Mouse (Mus musculus) adrenal gland (tissue): ENCODE results near the gene Pbx2.

Experiments used
- intact Hi-C: fragments of 180-260 bp; cut with DNase I; formaldehyde crosslinking; loops from one replicate; pipeline ENCODE4 v1.15.1; 2025

Gene Pbx2

DNA sequence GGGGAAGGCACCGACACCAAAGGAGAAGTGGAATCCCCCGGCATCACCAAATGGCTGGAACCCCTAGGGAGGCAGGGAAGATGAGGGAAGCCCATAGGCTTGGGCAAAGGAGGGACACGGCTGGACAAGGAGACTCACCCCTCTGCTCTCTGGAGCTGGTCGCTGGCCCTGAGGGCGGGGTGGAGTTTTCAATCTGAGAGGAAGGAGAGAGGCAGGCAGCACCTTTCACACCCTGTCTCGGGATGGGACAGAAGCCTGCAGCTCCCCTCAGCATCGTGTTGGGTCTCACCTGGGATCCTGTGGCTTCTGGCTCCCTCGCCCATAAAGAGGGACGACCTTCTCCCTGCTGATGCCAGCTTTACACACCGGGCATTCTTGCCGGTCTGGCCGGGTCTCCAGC, 10.7 kb downstream of the Pbx2 start:
- intact Hi-C loops = no loop called here

DNA sequence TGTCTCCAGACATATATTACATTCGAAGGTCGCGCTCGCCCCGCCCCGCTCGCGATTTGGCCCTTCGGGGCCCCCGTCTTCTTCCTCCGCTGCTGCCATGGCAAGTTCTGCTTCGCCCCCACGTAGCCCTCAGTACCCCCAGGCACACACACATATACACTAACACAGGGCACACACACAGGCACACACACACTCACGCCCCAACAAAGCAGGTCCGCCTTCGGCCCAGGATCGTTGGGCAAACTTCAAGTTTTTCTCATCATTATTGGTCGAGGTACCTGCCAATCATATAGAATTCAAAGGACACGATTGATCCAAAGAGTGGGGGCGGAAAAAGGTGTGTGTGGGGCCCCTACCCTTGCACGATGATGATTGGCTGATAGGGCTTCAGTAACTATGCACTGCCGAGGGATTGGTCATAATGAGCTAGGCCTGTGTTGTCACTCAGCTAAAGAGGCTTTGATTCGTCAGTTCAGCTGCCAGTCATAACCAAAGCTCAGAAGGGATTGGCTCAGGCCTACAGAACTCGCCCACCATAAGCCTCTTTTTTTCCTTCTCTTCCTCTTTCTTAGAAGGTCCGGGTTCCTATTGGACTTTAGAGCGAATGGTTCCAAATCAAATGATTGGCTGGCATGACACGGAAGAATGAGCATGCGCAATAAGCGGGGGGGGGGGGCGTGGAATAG, 12.5 kb downstream of the Pbx2 start, which contains the start of gene Rnf5:
Rnf5 (minus strand) TSS at position 316 of the 686 bp plus-strand sequence.
- intact Hi-C loops = no loop called here

DNA sequence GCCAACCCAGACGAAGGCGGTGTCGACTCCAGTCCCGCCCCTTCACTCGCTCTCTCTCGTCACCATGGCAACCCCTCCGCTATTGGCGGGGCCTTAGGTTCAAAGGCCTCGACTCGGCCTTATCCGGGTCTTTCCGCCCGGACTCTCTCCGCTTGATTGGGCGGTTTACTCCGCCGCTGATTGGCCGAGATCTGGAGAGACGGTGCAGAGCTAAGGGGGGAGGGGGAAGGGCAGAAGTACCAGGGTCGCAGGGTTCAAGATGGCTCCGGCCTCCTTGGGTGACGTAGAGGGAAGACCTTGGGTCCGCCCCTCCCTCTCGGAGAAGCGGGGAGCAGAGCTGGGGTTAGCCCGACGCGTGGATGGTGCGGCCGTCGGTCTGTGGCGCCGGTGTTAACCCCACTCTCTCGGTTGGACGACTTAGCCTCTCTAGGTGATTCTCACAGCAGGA, 13.0 kb downstream of the Pbx2 start, which contains the start of gene Agpat1:
Agpat1 (plus strand) TSS at position 202 of the 448 bp plus-strand sequence.
- intact Hi-C loops = no loop called here

DNA sequence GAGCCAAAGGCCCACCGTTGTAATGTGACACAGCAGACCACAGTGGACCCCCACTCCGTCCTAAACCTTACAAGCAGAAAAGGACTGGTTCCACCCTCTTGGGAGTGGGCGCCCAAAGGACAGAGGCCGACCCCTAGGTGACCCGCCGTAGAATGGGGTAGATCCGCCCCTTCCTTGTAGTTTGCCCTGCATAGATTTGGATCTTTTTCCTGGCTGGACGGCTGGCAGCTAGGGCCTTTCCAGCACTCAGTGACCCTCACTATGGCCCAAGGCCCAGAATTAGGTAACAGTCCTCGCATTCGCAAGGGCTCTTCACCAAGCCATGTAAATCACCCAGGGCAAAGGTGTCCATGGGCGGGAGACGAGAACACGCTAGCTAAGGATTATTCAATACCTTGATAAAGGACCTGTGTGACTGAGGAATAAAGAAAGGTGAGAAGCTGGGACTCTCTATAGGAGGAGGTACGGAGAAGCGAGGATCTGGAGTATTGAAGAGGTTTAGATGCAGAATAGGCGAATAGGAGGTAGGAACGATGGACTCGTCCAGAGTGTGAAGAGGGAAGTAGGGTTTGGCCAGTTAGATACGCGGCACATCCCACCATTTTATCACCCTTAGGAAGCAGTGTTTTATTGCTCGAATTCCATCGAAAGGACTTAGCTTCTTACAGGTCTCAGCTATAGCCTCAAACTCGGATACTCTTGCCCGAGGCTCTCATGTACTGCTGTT, 13.6 kb downstream of the Pbx2 start:
- intact Hi-C loops = no loop called here

DNA sequence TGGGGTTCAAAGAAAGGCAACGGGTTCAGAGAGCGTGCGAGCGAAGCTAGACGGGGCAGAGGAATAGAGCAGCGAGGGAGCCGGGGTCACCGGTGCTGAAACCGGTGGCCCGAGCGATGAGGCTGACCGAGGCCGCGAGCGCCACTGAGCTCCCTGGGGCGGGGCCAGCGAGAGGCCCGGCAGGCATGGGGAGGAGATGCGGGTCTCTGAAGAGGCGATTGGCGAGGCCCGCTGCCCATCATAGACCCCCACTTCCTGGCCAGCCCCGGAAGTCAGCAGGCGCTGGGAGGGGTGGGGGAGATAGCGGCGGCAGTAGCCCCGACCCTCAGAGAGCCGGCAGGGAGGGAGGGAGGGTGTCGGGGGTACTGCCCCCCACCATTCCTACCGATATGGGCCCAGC, 14.5 kb downstream of the Pbx2 start:
- intact Hi-C loops = no loop called here

DNA sequence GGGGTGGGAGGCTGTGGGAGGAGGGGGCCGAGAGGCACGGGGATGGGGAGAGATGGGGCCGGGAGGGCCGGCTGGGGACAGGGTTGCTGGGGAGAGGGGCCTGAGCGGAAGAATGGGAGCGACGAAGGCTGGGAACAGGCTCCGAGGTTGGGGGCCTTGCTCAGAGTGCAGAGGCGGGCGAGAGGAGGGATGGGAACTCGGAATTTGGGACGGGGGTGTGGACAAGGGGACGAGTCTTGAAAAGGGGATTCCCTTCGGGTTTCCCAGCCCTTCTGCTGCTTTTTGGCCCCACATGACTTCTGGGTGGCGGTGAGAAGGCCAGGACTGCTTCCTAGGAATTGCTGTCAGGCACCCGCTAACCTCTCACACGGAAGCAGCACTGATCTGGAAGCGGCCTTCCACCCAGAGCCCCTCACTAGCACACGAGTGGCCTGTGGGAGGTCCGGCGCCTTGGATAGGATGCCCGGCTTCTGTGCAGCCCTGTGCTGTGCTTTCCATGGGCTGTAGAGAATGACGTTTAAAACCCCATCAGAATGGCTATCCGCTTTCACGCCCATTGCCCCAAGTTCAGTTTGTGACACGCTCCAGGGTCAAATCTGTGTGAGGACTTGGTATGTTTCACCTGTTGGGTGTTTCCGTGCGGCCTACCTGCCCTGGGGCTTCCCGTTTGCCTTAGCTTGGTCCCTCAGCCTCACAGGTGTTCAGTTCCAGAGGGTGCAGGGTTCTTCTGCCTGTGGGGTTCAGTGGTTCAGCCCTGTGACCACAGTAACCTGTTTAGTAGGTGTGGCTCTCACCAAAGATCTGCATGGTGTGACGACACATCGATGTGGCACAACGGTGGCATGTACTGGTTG, 15.3 kb downstream of the Pbx2 start:
- intact Hi-C loops = no loop called here

DNA sequence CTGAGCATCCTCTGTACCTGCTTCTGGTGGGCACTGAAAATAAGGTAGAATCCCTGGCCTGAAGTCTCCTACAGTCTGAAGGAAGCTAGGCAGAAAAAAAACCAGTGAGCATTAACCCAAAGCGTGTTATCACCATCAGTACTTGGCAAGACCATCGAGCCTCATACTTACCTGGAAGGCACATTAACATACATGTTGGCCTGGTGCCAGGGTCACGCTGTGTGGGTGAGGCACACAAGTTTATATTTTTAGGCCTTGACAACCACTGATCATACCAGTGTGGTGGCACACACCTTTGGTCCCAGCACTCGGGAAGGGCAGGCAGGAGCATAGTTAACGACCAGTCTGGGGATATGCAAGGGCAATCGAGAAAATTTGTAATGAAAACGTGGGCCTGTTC, 16.9 kb downstream of the Pbx2 start:
- intact Hi-C loops = no loop called here

DNA sequence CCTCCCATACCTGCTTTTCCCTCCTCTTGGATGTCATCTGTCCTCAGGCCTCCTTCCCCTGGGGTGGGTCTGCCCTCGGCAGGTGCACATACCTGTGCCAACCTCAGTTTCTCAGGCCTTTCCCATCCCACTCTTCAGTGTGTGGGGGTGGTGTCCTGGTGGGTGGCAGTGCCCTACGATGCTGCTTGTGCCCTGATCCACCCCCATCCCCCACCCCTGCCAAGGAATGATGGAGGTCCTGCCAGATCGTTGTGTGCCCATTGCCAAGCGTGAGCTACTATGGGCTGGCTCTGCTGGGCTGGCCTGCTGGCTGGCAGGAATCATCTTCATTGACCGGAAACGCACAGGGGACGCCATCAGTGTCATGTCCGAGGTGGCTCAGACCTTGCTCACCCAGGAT, 20.0 kb downstream of the Pbx2 start:
- intact Hi-C loops = no loop called here

DNA sequence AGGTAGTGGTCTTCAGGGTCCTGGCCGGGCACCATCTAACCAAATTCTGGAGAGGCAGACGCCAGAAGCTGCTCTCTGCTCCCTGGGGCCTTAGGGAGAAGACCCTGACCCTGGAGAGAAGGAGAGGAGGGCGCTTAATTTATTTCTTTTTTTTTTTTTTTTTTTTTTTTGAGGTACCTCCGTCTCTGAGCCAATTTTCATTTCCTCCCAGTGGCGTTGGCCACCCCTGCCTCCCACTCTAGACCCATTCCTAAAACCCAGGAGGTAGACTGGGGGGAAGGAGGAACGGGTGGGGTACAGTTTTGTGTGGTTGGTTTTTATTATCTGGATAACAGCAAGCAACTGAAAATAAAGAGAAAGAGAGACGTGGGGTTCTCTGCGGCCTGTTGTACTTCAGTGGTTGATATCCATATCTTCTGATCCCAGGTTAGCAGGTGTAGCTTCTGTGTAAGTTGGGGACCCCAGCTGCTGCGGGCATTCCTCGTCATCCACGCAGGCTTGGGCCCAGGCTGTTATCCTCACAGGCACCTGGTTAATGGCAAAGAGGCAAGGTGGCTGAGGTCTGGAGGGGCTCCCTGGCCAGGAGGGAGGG, 22.1 kb downstream of the Pbx2 start:
- intact Hi-C loops = no loop called here

DNA sequence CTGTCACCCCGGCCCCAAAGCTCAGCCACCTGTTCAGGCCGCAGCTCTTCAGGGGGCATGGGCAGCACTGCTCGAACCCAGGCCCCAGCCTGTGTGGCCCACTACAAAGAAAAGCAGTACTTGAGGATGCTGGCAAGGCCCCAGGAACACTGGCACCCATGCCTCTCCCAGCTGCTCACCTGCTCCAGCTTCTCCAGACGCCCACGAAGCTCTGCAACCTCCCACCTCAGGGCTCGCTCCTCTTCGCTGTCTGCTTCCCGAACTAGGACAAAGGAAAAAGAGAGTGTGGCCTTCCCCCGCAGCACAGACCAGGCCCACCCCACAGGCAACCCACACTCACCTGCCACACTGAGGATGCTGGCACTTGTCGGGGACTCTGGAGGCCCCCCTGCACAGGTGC, 22.8 kb downstream of the Pbx2 start:
- intact Hi-C loops = no loop called here

DNA sequence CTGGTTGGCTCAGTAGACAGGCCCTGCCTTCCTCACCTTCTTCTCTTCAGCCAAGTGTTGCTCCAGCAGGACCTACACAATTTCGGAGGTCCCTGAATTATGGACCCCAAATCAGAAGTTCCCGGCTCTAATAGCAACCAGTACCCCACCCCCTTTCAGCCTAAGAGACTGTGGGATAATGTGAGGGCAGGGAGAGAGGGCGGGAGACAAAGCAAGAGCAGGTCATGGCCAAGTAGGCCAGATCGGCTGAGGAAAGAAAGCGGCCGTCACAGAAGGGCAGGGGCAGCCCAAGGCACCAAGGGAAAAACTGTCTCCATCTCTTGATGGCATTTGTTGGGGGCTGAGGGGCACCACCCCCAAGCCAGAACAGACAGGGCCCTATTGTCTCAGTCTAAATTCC, 24.8 kb downstream of the Pbx2 start, which contains the start of gene Egfl8:
Egfl8 (minus strand) TSS at position 101 of the 400 bp plus-strand sequence.
- intact Hi-C loops = loop anchor here (5.0 kb wide), 3 partner anchors 36 to 59 kb away; no protein-coding TSS in a partner anchor

DNA sequence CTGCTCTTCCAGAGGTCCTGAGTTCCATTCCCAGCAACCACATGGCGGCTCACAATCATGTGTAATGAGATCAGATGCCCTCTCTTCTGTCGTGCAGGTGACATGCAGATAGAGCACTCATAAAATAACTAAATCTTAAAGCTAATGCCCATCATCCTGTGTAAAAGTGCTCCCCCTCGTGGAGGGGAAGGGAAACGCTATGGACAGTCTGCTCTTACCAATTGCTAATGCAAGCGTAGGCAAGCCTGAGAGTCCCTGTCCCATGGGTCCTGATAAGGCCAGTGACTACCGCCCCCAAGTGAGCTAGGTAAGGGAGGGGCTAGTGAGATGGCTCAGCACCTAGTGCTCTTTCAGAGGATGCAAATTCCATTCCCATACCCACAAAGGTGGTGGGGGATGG, 27.9 kb downstream of the Pbx2 start:
- intact Hi-C loops = loop anchor here (2.0 to 5.0 kb wide), 4 partner anchors 33 to 178 kb away; no protein-coding TSS in a partner anchor

DNA sequence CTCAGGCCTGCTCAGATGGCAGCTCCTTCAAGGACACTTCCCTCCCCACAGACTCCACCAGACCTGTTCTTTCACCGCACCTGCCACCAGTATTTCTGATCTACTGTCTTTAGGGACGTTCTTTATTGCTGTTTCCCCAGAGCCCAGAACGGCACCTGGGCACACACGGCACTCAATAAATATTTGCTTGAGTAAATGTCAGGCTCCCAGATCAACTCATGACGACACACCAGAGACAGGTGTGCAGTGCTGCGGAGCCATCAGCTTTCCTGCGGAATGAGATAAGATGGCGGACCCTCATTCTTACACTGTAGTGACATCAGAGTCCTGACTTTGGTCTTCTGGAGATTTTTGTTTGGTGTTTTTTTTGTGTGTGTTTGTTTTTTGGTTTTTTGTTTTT, 29.9 kb downstream of the Pbx2 start:
- intact Hi-C loops = no loop called here

DNA sequence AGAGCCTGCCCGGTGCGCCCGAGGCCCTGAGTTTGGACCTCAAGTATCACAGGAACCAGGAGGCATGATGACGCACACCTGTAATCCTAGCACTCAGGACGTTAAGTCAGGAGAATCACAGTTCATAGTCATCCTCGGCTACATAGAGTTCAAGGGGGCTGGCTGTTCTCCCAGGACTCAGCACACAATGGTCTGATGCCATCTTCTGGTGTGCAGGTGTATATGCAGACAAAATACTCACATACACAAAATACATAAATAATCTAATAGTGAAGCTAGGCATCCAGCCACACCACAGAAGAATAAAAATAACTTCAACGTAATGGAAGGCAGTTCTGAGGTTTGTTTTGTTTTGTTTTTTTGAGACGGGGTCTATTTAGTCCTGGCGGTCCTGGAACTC, 32.1 kb downstream of the Pbx2 start:
- intact Hi-C loops = no loop called here

DNA sequence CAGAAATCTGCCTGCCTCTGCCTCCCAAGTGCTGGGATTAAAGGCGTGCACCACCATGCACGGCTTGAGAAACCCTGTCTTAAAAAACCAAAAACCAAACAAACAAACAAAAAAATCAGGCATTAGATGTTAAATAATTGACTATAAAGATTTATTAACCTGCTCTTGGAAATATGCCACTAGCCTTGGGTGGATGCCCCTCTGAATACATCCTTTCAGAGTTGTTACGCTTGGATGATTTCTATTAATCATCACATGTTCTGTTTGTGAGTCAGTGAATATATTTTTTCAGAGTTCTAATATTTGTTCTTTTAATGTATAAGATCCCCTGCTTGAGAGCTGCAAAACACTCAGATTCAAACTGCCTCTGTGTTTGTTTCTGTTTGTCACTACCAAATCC, 33.9 kb downstream of the Pbx2 start:
- intact Hi-C loops = no loop called here

DNA sequence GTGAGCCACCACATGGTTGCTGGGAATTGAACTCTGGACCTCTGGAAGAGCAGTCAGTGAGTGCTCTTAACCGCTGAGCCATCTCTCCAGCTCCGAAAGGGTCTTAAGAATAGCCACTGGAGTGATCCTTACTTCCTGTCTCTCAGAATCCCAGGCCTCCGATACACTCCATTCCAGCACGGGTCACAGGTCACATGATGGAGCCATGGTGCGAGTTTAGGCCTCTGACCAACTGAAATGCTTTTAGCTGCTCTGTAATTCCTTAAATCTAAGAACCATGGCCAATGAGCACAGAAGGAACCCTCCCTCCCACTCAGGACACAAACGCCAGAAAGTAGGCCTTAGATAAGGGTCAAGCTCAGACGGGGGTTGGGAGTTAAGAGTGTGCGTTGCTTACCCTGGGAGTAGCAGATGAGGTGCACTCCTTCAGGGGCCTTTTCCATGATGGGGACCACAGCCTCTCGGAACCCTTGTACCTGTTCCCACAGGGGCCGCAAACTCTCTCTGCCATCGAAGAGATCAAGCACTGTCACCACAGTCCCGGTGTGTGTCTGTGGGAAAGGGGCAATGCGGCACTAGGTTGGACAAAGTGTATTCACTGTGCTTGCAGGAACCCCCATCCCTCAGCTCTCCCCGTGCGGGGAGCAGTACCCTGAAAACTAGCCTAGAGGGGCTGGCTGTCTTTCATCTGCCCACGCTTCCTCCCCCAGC, 35.2 kb downstream of the Pbx2 start:
- intact Hi-C loops = no loop called here

DNA sequence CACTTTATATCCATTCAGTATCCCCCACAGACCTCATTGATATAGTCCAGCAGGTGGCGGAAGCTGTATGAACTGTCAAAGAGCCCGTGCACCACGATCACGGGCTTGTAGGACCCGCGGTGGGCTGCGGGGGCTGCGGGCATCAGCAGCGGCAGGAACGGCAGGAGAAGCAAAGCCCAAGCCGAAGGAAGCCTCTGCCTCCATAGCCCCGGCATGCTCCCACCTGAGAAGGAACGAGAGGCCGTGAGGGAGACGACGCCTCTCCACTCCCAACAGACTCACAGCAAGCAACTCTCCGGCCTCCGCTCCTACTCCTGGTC, 35.7 kb downstream of the Pbx2 start:
- intact Hi-C loops = no loop called here

DNA sequence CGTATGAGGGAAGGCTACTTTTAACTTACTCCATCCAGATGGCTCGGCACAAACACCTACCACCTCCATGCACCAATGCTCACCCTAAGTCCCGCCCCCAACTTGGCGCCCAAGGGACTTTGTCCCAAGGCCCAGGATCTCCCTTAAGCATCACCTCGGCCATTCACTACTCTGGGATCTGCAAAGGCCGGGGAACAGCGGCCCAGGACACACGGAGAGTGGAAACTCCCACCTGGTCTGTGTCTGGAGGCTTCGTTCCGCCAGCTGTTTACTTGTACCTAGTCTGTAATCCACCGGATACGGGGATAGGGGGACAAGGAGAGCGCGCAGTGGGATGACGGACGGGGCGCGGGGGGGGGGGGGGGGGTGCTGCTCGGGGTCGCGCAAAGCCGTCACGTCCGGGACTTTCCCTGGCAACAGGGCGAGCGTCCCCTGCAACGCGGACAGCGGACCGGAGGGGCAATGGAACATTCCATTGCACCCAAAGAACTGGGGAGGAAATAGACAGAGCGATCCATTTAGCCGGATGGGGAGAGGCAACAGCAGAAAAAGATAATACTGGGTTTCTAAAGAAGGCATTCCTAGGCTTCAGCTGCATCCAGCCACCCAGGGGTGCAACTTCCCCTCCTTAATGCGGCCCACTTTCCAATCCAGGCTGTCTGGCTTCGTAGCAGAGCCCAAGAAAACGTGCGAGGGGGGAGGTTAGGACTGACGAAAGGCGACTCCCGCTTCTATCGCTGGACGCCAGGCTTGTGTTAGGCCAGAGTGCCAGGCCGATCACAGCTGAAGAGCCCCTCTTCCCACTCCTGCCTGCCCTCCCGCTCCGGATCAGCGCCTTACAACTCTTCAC, 36.3 kb downstream of the Pbx2 start:
- intact Hi-C loops = no loop called here

DNA sequence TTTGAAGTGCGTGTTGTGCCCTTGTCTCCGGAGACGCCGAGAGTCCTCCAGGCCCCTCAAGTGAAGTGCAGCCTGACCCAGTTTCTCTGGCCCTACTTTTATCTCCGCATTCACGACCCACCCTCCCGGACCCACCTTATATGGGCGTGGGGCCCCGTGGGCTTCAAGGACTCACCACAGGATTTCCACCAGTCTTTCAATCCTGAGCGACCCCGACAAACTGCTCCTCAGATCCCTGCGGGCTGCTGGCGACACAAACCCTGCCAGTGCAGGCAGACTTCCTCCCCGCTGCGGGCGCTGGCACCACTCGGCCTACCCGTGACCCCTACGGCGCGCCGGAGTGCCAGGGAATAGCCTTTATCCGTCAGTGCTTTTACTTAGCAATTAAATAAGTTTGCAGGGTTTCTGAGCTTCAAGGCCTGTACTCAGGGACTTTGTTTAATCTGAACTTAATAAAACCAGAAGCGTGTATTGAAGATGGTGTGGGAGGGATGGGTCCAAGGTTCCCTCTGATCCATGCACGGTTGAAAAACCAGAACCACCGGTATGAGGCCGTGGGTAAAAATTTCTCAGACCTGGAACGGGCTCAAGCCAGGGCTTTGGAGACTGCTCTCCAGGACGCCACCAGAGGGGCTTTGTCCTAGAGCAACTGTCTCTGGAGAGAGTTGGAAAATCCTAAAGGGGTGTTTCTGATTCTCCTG, 37.0 kb downstream of the Pbx2 start, which contains the start of gene Ppt2:
Ppt2 (minus strand) TSS at position 568 of the 701 bp plus-strand sequence.
- intact Hi-C loops = no loop called here
